Mouse (Mus musculus) stomach, postnatal 0 days (tissue): ENCODE data around the gene Abhd5. TPM values are rescaled to one million over a fixed set of nuclear protein-coding genes. Genes with fewer than 3 reads are reported as not detected.

Source experiments
- ATAC-seq: fragments of 200-750 bp; cut with Nextera tagmentation; 2 replicates; pipeline ENCODE4 v1.8.0; 2017; ENCODE audit not compliant: low FRiP score, low TSS enrichment
- DNase-seq: peaks from one replicate; pipeline ENCODE4 v3.0.0-alpha.2; 2016; ENCODE audit warnings: low spot score
- H3K27ac ChIP-seq: fragments of 300-500 bp; sonication (generic); replicated peaks from 2 replicates; pipeline ENCODE4 v1.5.1; 2014; ENCODE audit warnings: mild to moderate bottlenecking, control low read depth
- H3K27me3 ChIP-seq: fragments of 300-500 bp; sonication (generic); 2 replicates; pipeline ENCODE4 v1.6.1; 2014; ENCODE audit warnings: low read length; ENCODE audit not compliant: control insufficient read depth, insufficient read depth
- H3K36me3 ChIP-seq: fragments of 300-500 bp; sonication (generic); 2 replicates; pipeline ENCODE4 v1.6.1; 2014; ENCODE audit warnings: low read length, mixed read lengths; ENCODE audit not compliant: control insufficient read depth, insufficient read depth
- H3K4me1 ChIP-seq: fragments of 300-500 bp; sonication (generic); replicated peaks from 2 replicates; pipeline ENCODE4 v1.6.1; 2014; ENCODE audit warnings: antibody characterized with exemption; ENCODE audit not compliant: control insufficient read depth, insufficient read depth
- H3K4me2 ChIP-seq: fragments of 300-500 bp; sonication (generic); replicated peaks from 2 replicates; pipeline ENCODE4 v1.6.1; 2014; ENCODE audit warnings: low read depth, mild to moderate bottlenecking, control low read depth, moderate library complexity
- H3K4me3 ChIP-seq: fragments of 300-500 bp; sonication (generic); 2 replicates; pipeline ENCODE4 v1.5.1; 2014; ENCODE audit warnings: low read depth, low read length, control low read depth
- H3K9ac ChIP-seq: fragments of 300-500 bp; sonication (generic); 2 replicates; pipeline ENCODE4 v1.6.1; 2014; ENCODE audit warnings: mild to moderate bottlenecking, low read length, control low read depth, mixed read lengths
- H3K9me3 ChIP-seq: fragments of 300-500 bp; sonication (generic); 2 replicates; pipeline ENCODE4 v1.6.1; 2016; ENCODE audit warnings: low read length; ENCODE audit not compliant: control insufficient read depth
- CTCF ChIP-seq: IDR thresholded peaks from 2 replicates; pipeline ENCODE4 v1.5.1; 2016; ENCODE audit warnings: antibody characterized with exemption, low read depth, mild to moderate bottlenecking, moderate library complexity
- EP300 ChIP-seq: optimal IDR thresholded peaks from 2 replicates; pipeline ENCODE3; 2016; ENCODE audit warnings: antibody characterized with exemption
- WGBS: fragments of 180-500 bp; shearing (Covaris S2); extraction: QIAGEN DNeasy Blood & Tissue Kit; methylation state at CpG from one replicate; pipeline ENCODE4 v1.1.7; 2014; 5-methylcytosine and 5-hydroxymethylcytosine counted together
- polyA plus RNA-seq: library from polyadenylated mRNA; unstranded; fragments of >200 nt; fragmentation: Nextera tagmentation; extraction: Ambion mirVana; gene quantifications from 2 replicates; pipeline ENCODE4 v1.2.1, GENCODE M21; 2015

The Abhd5 gene
- polyA plus RNA-seq, 1 experiment from 2014 or later, result 39.4 TPM

GRCm38 (mm10) chr9:122320626-122321025, 30.8 kb upstream of the Abhd5 start:
- ATAC-seq (no peak), DNase-seq (no peak)
- H3K9ac ChIP-seq, result no peak overlapping the region
- no peak overlapping the region for H3K4me3 ChIP-seq
- TF ChIP-seq EP300 (no peak), CTCF (no peak)
- H3K36me3 ChIP-seq, result no peaks in the 10 kb centered on the region
- no peaks in the 10 kb centered on the region for H3K4me1 ChIP-seq
- no peaks in the 10 kb centered on the region for H3K9me3 ChIP-seq
- H3K4me2 ChIP-seq, result no peak overlapping the region
- 93% methylated on average over 4 of the region's 4 CpGs for WGBS
- H3K27me3 ChIP-seq, result no peaks in the 10 kb centered on the region
- H3K27ac ChIP-seq, result no peak overlapping the region

GRCm38 (mm10) chr9:122322356-122322755, 29.1 kb upstream of the Abhd5 start:
- H3K4me2 ChIP-seq, result no peak overlapping the region
- DNase-seq, result no peak
- no peaks in the 10 kb centered on the region for H3K36me3 ChIP-seq
- no peak for ATAC-seq
- no peaks in the 10 kb centered on the region for H3K9me3 ChIP-seq
- no peaks in the 10 kb centered on the region for H3K4me1 ChIP-seq
- H3K9ac ChIP-seq, result no peak overlapping the region
- H3K27me3 ChIP-seq, result no peaks in the 10 kb centered on the region
- WGBS, result 65% methylated on average over 3 of the region's 3 CpGs
- H3K4me3 ChIP-seq, result no peak overlapping the region
- no peak for TF ChIP-seq CTCF
- no peak for TF ChIP-seq EP300
- H3K27ac ChIP-seq, result no peak overlapping the region

GRCm38 (mm10) chr9:122325996-122326395, 25.4 kb upstream of the Abhd5 start:
- Histone ChIP-seq H3K27me3 (no peaks in the 10 kb centered on the region), H3K9me3 (no peaks in the 10 kb centered on the region), H3K4me1 (no peaks in the 10 kb centered on the region), H3K36me3 (no peaks in the 10 kb centered on the region), H3K9ac (no peak overlapping the region), H3K27ac (no peak overlapping the region), H3K4me3 (no peak overlapping the region), H3K4me2 (no peak overlapping the region)
- WGBS, result 88% methylated on average over 1 of the region's 1 CpGs
- ATAC-seq (no peak), DNase-seq (no peak)
- no peak for TF ChIP-seq EP300
- peak; percentile 25; the same call in 1 of the 2 replicates for TF ChIP-seq CTCF

GRCm38 (mm10) chr9:122328199-122328598, 23.2 kb upstream of the Abhd5 start:
- DNase-seq (no peak), ATAC-seq (no peak)
- Histone ChIP-seq H3K4me3 (no peak overlapping the region), H3K4me2 (no peak overlapping the region), H3K27me3 (no peaks in the 10 kb centered on the region), H3K36me3 (no peaks in the 10 kb centered on the region), H3K4me1 (no peaks in the 10 kb centered on the region), H3K9me3 (no peaks in the 10 kb centered on the region), H3K27ac (no peak overlapping the region), H3K9ac (no peak overlapping the region)
- TF ChIP-seq EP300 (no peak), CTCF (no peak)
- WGBS, result 42% methylated on average over 3 of the region's 3 CpGs

- Histone ChIP-seq H3K4me1 (no peaks in the 10 kb centered on the region), H3K4me2 (no peak overlapping the region), H3K36me3 (no peaks in the 10 kb centered on the region), H3K9ac (no peak overlapping the region), H3K9me3 (no peaks in the 10 kb centered on the region), H3K27me3 (no peaks in the 10 kb centered on the region), H3K27ac (no peak overlapping the region), H3K4me3 (no peak overlapping the region)
- DNase-seq (no peak), ATAC-seq (no peak)
- WGBS, result 58% methylated on average over 2 of the region's 2 CpGs
- TF ChIP-seq CTCF, result no peak
- no peak for TF ChIP-seq EP300
These were observed 14.7 kb upstream of the Abhd5 start for GRCm38 (mm10) chr9:122336677-122337076.

GRCm38 (mm10) chr9:122337510-122337931, 13.9 kb upstream of the Abhd5 start:
- Histone ChIP-seq H3K4me3 (no peak overlapping the region), H3K9ac (no peak overlapping the region), H3K36me3 (no peaks in the 10 kb centered on the region), H3K4me2 (no peak overlapping the region), H3K4me1 (no peaks in the 10 kb centered on the region), H3K9me3 (no peaks in the 10 kb centered on the region), H3K27me3 (no peaks in the 10 kb centered on the region), H3K27ac (0 out of 2 replicates have a peak overlapping the region, but pooled peaks have one; percentile 8)
- no peak for TF ChIP-seq CTCF
- no peak for TF ChIP-seq EP300
- peak; percentile 88 for ATAC-seq
- WGBS, result 31% methylated on average over 8 of the region's 8 CpGs
- DNase-seq, result peak; percentile 35
